Mouse (Mus musculus) kidney, embryonic 14.5 days (tissue): ENCODE data around the gene Epb41l1. TPM values are rescaled to one million over a fixed set of nuclear protein-coding genes. Genes with fewer than 3 reads are reported as not detected.
"Not testable (repeated sequence)": the region's sequence is repeated elsewhere in the genome, so short reads cannot be mapped to it uniquely, and the experiment has no call there.

ENCODE experiments used
- ATAC-seq: fragments of 200-750 bp; cut with Nextera tagmentation; 2 replicates; pipeline ENCODE4 v1.8.0; 2017; ENCODE audit warnings: moderate number of reproducible peaks, mild to moderate bottlenecking, moderate TSS enrichment, moderate library complexity; ENCODE audit not compliant: low FRiP score, low TSS enrichment
- H3K27ac ChIP-seq: fragments of 300-500 bp; sonication (generic); 2 replicates; pipeline ENCODE4 v1.5.1; 2014; ENCODE audit warnings: low read depth, mild to moderate bottlenecking, low read length, moderate library complexity, mixed read lengths
- H3K27me3 ChIP-seq: fragments of 300-500 bp; sonication (generic); 2 replicates; pipeline ENCODE4 v1.6.1; 2014; ENCODE audit warnings: mild to moderate bottlenecking, low read length; ENCODE audit not compliant: control insufficient read depth, insufficient read depth
- H3K36me3 ChIP-seq: fragments of 300-500 bp; sonication (generic); 2 replicates; pipeline ENCODE4 v1.6.1; 2014; ENCODE audit warnings: low read length, mixed read lengths; ENCODE audit not compliant: control insufficient read depth, insufficient read depth
- H3K4me1 ChIP-seq: fragments of 300-500 bp; sonication (generic); 2 replicates; pipeline ENCODE4 v1.6.1; 2014; ENCODE audit warnings: low read length, mixed read lengths; ENCODE audit not compliant: control insufficient read depth, insufficient read depth
- H3K4me2 ChIP-seq: fragments of 300-500 bp; sonication (generic); replicated peaks from 2 replicates; pipeline ENCODE4 v1.6.1; 2014; ENCODE audit warnings: low read depth, mild to moderate bottlenecking, low read length
- H3K4me3 ChIP-seq: fragments of 300-500 bp; sonication (generic); 2 replicates; pipeline ENCODE4 v1.5.1; 2014; ENCODE audit warnings: mild to moderate bottlenecking, low read length
- H3K9ac ChIP-seq: fragments of 300-500 bp; sonication (generic); 2 replicates; pipeline ENCODE4 v1.6.1; 2014; ENCODE audit warnings: low read depth, mild to moderate bottlenecking, low read length, moderate library complexity
- H3K9me3 ChIP-seq: fragments of 300-500 bp; sonication (generic); 2 replicates; pipeline ENCODE4 v1.6.1; 2016; ENCODE audit warnings: low read length; ENCODE audit not compliant: control insufficient read depth
- WGBS: fragments of 180-500 bp; shearing (Covaris S2); extraction: QIAGEN DNeasy Blood & Tissue Kit; methylation state at CpG from one replicate; pipeline ENCODE4 v1.1.7; 2014; 5-methylcytosine and 5-hydroxymethylcytosine counted together
- polyA plus RNA-seq: library from polyadenylated mRNA; unstranded; fragments of >200 nt; fragmentation: Nextera tagmentation; extraction: Ambion mirVana; gene quantifications from 2 replicates; pipeline ENCODE4 v1.2.1, GENCODE M21; 2014

Gene Epb41l1
- polyA plus RNA-seq: 2.5 and 3.1 TPM in 2 replicates

GRCm38 (mm10) chr2:156420694-156421380 lies at the start of gene Epb41l1:
TSS of gene Epb41l1 (plus strand) at chr2:156420909.
- H3K27ac ChIP-seq: no peak within 1 kb of the TSS

GRCm38 (mm10) chr2:156376956-156377355 lies 43.8 kb upstream of the Epb41l1 start:
- no peaks in the 10 kb centered on the region for H3K27me3 ChIP-seq
- no peak overlapping the region for H3K4me3 ChIP-seq
- no peaks in the 10 kb centered on the region for H3K4me1 ChIP-seq
- no peaks in the 10 kb centered on the region for H3K36me3 ChIP-seq
- no peak overlapping the region for H3K27ac ChIP-seq
- H3K9ac ChIP-seq: no peak overlapping the region
- no peaks in the 10 kb centered on the region for H3K9me3 ChIP-seq
- 76% methylated on average over 7 of the region's 7 CpGs for WGBS
- no peak for ATAC-seq
- no peak overlapping the region for H3K4me2 ChIP-seq

More at GRCm38 (mm10) chr2:156420694-156421380, at the start of gene Epb41l1:
- Histone ChIP-seq H3K36me3 (no peaks in the 10 kb centered on the region), H3K4me1 (peaks cover 13% of the 10 kb centered on the region), H3K27me3 (peaks cover 38% of the 10 kb centered on the region), H3K4me3 (peak within 1 kb of the TSS; percentile 64), H3K9me3 (no peaks in the 10 kb centered on the region), H3K4me2 (peak within 1 kb of the TSS; percentile 100), H3K9ac (peak within 1 kb of the TSS; percentile 64)
- under 1% methylated on average over 65 of the region's 76 CpGs for WGBS
- ATAC-seq: peak; percentile 70

GRCm38 (mm10) chr2:156379929-156380328 lies 40.8 kb upstream of the Epb41l1 start:
- no peak for ATAC-seq
- Histone ChIP-seq H3K4me2 (no peak overlapping the region), H3K27ac (no peak overlapping the region), H3K4me1 (no peaks in the 10 kb centered on the region), H3K4me3 (no peak overlapping the region), H3K36me3 (no peaks in the 10 kb centered on the region), H3K27me3 (no peaks in the 10 kb centered on the region), H3K9me3 (no peaks in the 10 kb centered on the region), H3K9ac (no peak overlapping the region)
- 90% methylated on average over 10 of the region's 10 CpGs for WGBS

GRCm38 (mm10) chr2:156381350-156381749 lies 39.4 kb upstream of the Epb41l1 start:
- Histone ChIP-seq H3K9ac (no peak overlapping the region), H3K27me3 (no peaks in the 10 kb centered on the region), H3K4me3 (no peak overlapping the region), H3K9me3 (no peaks in the 10 kb centered on the region), H3K36me3 (no peaks in the 10 kb centered on the region), H3K27ac (no peak overlapping the region), H3K4me1 (no peaks in the 10 kb centered on the region), H3K4me2 (no peak overlapping the region)
- WGBS: 67% methylated on average over 4 of the region's 4 CpGs
- no peak for ATAC-seq

- Histone ChIP-seq H3K4me3 (peak overlapping the region; percentile 34), H3K9ac (peak overlapping the region; percentile 51; the same call in 1 of the 2 replicates), H3K4me2 (peak overlapping the region; percentile 26; the same call in 1 of the 2 replicates)
- WGBS: 0% methylated on average over 15 of the region's 63 CpGs
- not testable (repeated sequence) for H3K27me3 ChIP-seq, H3K9me3 ChIP-seq, H3K4me1 ChIP-seq, H3K36me3 ChIP-seq, H3K27ac ChIP-seq
- peak; percentile 95 for ATAC-seq
Measured at GRCm38 (mm10) chr2:156392461-156393154, 28.1 kb upstream of the Epb41l1 start.

GRCm38 (mm10) chr2:156393155-156393828 lies 27.4 kb upstream of the Epb41l1 start:
- Histone ChIP-seq H3K36me3 (no peaks in the 10 kb centered on the region), H3K9me3 (no peaks in the 10 kb centered on the region), H3K27me3 (no peaks in the 10 kb centered on the region), H3K4me3 (peak overlapping the region; percentile 34; the same call in 1 of the 2 replicates), H3K4me2 (peak overlapping the region; percentile 26; the same call in 1 of the 2 replicates), H3K4me1 (no peaks in the 10 kb centered on the region), H3K9ac (no peak overlapping the region), H3K27ac (no peak overlapping the region)
- WGBS: 48% methylated on average over 5 of the region's 5 CpGs
- ATAC-seq: 0 out of 2 replicates have a peak, but pooled peaks have one; percentile 32

- no peak for ATAC-seq
- 100% methylated on average over 4 of the region's 4 CpGs for WGBS
Measured at GRCm38 (mm10) chr2:156394282-156394681, 26.4 kb upstream of the Epb41l1 start.

GRCm38 (mm10) chr2:156396096-156396495 lies 24.6 kb upstream of the Epb41l1 start:
- WGBS: 61% methylated on average over 2 of the region's 2 CpGs
- no peaks in the 10 kb centered on the region for H3K9me3 ChIP-seq
- no peak for ATAC-seq
- no peaks in the 10 kb centered on the region for H3K27me3 ChIP-seq
- H3K36me3 ChIP-seq: no peaks in the 10 kb centered on the region
- H3K4me2 ChIP-seq: no peak overlapping the region
- no peak overlapping the region for H3K9ac ChIP-seq
- no peak overlapping the region for H3K27ac ChIP-seq
- no peak overlapping the region for H3K4me3 ChIP-seq
- peaks cover 3% of the 10 kb centered on the region; the same call in 1 of the 2 replicates for H3K4me1 ChIP-seq

More at GRCm38 (mm10) chr2:156394282-156394681, 26.4 kb upstream of the Epb41l1 start:
- no peaks in the 10 kb centered on the region for H3K27me3 ChIP-seq
- no peaks in the 10 kb centered on the region for H3K4me1 ChIP-seq
- no peak overlapping the region for H3K4me2 ChIP-seq
- H3K36me3 ChIP-seq: no peaks in the 10 kb centered on the region
- no peaks in the 10 kb centered on the region for H3K9me3 ChIP-seq
- H3K27ac ChIP-seq: no peak overlapping the region
- H3K9ac ChIP-seq: no peak overlapping the region
- H3K4me3 ChIP-seq: no peak overlapping the region
